Mouse (Mus musculus) heart, postnatal 4 days (tissue): ENCODE results near the gene Gm20458. TPM values are rescaled to one million over a fixed set of nuclear protein-coding genes. Genes with fewer than 3 reads are reported as not detected.
A peak's percentile ranks its signal among the peaks of the same experiment; 100 is the strongest.

Source experiments
- DNase-seq: peaks from one replicate; pipeline ENCODE4 v3.0.0; 2021
- total RNA-seq, 2 experiments: library from RNA; stranded (reverse); gene quantifications; 2 replicates each; pipeline ENCODE4 v1.2.3; 2021

Gm20458 gene
- total RNA-seq, 2 experiments from 2014 or later, result 2.5 to 4.3 TPM

- DNase-seq, result no peak
These were observed 44.2 kb downstream of the Gm20458 start for GRCm38 (mm10) chr2:164504919-164505318.

DNA sequence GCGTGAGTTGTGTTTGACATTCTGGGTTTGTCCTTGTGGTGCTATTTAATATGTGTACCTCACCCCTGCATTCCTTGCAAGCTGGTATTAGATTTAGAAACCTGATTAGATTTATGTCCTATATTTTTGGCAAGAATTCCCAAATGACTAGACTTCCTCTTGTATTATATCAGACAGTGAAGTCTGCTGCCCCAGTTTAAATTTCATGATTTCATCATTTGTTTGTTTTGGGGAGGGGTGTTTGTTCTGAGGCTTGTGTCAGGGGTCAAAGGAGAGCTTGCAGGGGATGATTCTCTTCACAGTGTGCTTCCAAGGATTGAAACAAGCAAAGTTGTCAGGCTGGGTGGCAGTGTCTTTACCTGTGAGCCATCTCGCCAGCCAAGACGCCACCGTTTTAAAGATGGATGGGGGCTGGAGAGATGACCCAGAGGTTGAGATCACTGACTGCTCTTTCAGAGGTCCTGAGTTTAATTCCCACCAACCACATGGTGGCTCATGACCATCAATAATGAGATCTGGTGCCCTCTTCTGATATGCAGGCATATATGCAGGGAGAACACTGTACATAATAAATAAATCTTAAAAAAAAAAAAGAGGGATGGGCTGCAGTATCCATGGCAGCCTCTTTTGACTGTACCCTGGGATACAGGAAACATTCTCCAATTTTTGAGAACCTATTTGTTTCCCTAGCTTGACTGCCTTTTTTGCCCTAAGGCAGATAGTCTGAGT lies 45.0 kb downstream of the Gm20458 start:
- no peak for DNase-seq

DNA sequence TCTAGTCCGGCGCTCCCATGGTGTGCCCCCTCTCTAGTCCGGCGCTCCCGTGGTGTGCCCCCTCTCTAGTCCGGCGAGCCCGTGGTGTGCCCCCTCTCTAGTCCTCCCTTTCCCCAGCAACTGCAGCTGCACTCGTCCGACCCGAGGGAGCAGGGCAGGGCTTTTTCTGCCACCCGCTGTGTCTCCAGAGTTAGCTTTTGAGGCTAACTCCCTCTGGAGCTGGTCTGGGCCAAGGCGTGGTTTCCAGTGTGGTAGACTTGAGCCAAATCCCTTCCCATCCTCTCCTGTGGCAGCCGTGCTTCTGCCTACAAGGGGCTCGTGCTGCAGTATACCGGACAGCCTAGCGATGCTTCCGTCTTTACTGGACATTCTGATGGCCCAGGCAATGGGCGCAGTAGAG lies 47.0 kb downstream of the Gm20458 start:
- DNase-seq, result no peak

DNA sequence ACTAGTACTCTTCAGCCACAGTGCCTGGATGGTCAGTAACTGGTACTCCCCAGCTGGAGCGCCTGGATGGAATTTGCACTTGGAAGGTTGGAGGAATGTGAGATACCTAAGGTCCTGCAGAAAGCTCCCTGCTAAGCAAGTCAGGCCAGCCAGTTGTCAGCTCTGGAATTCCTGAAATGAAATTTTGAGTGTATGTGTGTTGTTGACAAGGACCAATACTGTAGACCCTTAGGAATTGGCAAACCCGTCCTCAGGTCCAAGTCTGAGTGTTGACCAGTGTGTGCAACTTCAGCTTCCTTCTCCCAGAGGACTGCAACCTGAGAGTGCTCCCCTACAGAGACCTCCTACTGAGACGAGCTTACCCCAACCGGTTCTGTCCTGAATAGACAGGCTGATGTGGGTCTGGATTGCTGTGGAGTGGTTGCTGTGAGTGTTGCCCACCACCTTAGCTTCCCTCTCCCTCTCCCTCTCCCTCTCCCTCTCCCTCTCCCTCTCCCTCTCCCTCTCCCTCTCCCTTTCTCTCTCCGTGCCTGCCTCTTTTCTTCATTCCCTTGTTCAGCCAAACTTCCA lies 49.9 kb downstream of the Gm20458 start:
- no peak for DNase-seq

- DNase-seq, result no peak
These were observed 51.5 kb downstream of the Gm20458 start for GRCm38 (mm10) chr2:164512121-164512909.

GRCm38 (mm10) chr2:164513389-164513788 lies 52.6 kb downstream of the Gm20458 start:
- DNase-seq, result peak; percentile 57

DNA sequence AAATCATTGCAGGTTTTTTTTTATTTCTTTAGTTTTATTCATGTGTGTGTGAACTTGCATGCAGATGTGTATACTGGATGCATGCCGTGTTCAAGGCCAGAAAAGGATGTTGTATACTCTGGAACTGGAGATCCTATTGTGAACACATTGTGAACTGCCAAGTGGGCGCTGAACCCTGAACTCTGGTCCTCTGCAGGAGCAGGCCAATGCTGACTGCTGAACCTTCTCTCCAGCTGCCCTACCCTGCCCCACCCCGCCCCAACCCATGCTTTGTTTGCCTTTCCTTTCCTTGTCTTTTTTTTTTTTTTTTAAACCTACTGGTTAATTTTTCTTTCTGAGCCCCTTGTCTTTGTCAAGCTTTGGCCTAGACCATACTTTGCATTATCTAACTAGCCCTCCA lies 54.1 kb downstream of the Gm20458 start:
- DNase-seq, result no peak

- no peak for DNase-seq
These were observed 55.1 kb downstream of the Gm20458 start for GRCm38 (mm10) chr2:164515897-164516296.

DNA sequence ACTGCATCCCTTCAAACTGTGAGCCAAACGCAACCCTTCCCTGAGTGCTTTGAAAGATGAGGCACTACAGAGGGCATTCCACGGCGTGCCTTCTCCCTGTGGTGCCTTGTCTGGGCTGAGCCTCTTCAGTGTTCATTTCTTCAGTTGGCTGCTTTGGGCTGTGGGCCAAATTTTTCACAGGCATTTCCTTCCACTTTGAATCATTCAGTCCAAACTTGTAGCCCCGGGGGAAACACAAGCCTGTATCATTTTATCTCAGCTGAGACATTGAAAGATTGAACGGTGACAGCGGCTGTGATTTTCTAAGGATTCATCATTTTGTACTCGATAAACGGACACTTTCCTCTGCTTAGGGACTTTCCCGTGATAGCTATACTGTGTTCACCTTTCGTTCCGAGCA lies 55.8 kb downstream of the Gm20458 start:
- no peak for DNase-seq

GRCm38 (mm10) chr2:164517485-164518221 lies 56.9 kb downstream of the Gm20458 start:
- DNase-seq, result peak; percentile 74

GRCm38 (mm10) chr2:164518266-164519170 lies 57.8 kb downstream of the Gm20458 start:
- DNase-seq, result no peak

DNA sequence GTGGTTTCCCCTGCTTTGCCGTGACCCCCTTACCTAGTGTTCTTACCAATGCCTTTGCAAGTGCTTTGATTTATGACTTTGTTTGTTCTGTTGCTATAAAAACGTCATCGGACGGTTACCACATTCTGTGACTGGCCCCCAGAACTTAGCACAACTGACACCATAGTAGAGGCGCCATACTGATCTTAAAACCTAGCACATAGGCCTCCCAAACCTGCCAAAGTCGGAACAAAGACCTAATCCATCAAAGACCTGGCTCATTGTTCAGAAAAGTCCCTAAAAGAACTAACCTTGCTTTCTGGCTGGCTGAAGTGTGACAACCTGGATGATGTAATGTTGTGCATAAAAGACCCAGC lies 58.4 kb downstream of the Gm20458 start:
- no peak for DNase-seq

- DNase-seq, result peak; percentile 68
These were observed 60.0 kb downstream of the Gm20458 start for GRCm38 (mm10) chr2:164520782-164521181.

GRCm38 (mm10) chr2:164521841-164522240 lies 61.1 kb downstream of the Gm20458 start:
- DNase-seq, result no peak

DNA sequence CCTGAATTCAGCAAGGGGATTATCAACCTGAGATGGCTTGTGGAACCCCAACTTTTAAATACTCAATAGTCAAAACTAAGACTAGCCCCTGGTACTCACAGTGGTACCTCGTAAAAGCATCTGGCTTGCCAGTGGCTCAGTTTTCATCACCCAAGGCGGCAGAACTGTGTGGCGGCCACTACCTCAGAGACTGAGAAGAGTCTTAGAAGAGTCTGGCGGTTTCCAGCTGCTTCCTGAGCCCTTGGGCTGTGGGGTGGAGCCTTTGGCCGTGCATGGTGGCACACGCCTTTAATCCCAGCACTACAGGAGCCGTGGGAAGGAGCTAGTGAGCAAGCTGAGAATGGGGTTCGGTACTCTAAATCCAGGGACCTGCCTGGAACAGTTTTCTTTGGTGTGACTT lies 61.5 kb downstream of the Gm20458 start:
- DNase-seq, result no peak

DNA sequence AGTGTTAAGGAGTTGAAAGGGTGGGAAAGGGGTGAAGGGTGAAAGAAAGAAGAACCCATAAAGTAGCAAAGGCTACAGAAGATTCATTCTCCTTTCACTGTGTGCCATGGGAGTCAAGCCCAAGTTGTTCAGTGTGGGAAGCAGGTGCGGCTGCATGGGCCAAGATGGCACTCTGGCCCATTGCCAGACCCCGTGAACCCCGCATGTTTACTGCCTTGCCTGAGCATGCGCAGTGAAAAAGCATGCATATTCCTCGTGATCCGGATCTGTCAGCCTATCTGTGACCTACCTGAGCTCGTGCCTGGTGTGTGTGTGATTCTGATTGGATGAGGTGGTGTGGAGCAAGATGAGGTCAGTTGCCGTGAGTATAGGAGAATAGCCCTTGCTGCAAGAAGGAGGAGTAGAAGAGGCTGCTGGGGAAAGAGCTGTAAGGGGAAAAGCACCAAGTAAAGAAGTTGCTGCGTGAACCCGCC lies 62.6 kb downstream of the Gm20458 start:
- no peak for DNase-seq

GRCm38 (mm10) chr2:164528557-164528956 lies 67.8 kb downstream of the Gm20458 start:
- DNase-seq, result no peak

GRCm38 (mm10) chr2:164531169-164531568 lies 70.4 kb downstream of the Gm20458 start:
- peak; percentile 84 for DNase-seq

DNA sequence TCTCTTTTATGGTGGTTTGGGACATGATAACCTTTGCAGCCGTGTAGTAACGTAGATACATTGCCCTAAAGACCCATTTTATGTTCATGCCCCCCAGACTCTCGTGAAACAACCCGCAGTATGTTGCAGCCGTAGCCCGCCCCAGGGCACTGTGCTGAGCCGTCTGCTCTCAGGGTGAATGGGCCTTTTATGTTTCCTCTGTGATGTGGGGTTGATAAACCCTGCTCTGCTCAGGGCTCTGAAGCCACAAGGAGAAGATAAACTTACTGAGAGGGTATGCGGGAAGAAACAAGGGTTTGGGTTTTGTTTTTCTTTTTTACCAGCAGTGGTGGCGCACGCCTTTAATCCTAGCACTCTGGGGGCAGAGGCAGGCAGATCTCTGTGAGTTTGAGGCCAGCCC lies 73.5 kb downstream of the Gm20458 start:
- no peak for DNase-seq

DNA sequence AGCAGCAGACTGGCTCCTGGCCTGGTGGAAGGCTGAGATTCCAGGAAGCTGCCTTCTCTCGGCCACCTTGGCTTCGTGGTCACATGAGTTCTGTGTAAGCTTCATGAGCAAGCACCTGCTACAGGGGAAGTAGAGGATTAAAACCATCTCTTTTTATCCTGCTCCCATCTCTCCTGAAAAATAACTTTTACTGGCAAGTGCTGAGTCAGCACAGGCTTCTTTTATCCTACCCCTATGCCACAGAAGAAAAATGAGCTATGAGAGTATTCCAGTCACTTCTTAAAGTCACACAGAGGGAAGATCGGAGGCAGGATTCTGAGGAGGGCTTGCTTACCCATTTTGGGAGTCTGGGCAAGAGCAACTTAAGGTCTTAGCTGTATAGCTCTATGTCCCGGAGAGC lies 76.2 kb downstream of the Gm20458 start:
- no peak for DNase-seq
